Mouse (Mus musculus): Measurements from ENCODE around the gene Fstl4. TPM values are rescaled to one million over a fixed set of nuclear protein-coding genes. Genes with fewer than 3 reads are reported as not detected.
A peak's percentile ranks its signal among the peaks of the same experiment; 100 is the strongest.

Fstl4 gene
- polyA plus RNA-seq, 1 experiment from 2014 or later, result 6.6 TPM

- WGBS, result 21% methylated on average over 9 of the region's 9 CpGs
Measured at GRCm38 (mm10) chr11:52739187-52739586, 25.2 kb upstream of the Fstl4 start.

GRCm38 (mm10) chr11:52740466-52740865, 24.0 kb upstream of the Fstl4 start:
- H3K36me3 ChIP-seq (ENCODE audit: control insufficient read depth, insufficient read depth), result no peaks in the 10 kb centered on the region
- peaks cover 7% of the 10 kb centered on the region for H3K4me1 ChIP-seq (ENCODE audit: control insufficient read depth, insufficient read depth, low read length)
- H3K9me3 ChIP-seq (replicated peaks; ENCODE audit: control insufficient read depth, low read length), result peaks cover 2% of the 10 kb centered on the region; the same call in 1 of the 2 replicates
- no peak for ATAC-seq (replicated peaks; ENCODE audit: extremely low read depth, insufficient read depth, low FRiP score)
- no peak overlapping the region for H3K9ac ChIP-seq (ENCODE audit: low read length)
- H3K27ac ChIP-seq (ENCODE audit: low read length), result no peak overlapping the region
- H3K4me3 ChIP-seq (ENCODE audit: low read length), result no peak overlapping the region
- no peak overlapping the region for H3K4me2 ChIP-seq (ENCODE audit: low read depth, low read length)
- H3K27me3 ChIP-seq (ENCODE audit: control insufficient read depth, insufficient read depth, low read length), result no peaks in the 10 kb centered on the region

More at GRCm38 (mm10) chr11:52739187-52739586, 25.2 kb upstream of the Fstl4 start:
- Histone ChIP-seq H3K9ac (ENCODE audit: low read length) (no peak overlapping the region), H3K27me3 (ENCODE audit: control insufficient read depth, insufficient read depth, low read length) (no peaks in the 10 kb centered on the region), H3K27ac (ENCODE audit: low read length) (no peak overlapping the region), H3K9me3 (replicated peaks; ENCODE audit: control insufficient read depth, low read length) (peaks cover 2% of the 10 kb centered on the region; the same call in 1 of the 2 replicates), H3K4me2 (ENCODE audit: low read depth, low read length) (no peak overlapping the region), H3K4me1 (ENCODE audit: control insufficient read depth, insufficient read depth, low read length) (peaks cover 6% of the 10 kb centered on the region; the same call in 1 of the 2 replicates), H3K36me3 (ENCODE audit: control insufficient read depth, insufficient read depth) (no peaks in the 10 kb centered on the region), H3K4me3 (ENCODE audit: low read length) (no peak overlapping the region)
- ATAC-seq (replicated peaks; ENCODE audit: extremely low read depth, insufficient read depth, low FRiP score), result no peak

DNA sequence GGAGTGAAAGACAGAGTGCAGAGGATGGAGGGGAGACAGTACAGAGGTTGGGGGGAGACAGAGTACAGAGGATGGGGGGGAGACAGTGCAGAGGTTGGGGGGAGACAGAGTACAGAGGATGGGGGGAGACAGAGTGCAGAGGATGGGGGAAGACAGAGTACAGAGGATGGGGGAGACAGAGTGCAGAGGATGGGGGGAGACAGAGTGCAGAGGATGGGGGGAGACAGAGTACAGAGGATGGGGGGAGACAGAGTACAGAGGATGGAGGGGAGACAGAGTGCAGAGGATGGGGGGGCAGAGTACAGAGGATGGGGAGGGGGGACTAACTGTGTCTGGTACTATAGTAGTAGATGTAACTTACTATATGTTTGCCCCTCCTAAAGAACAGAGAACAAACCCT, 20.5 kb upstream of the Fstl4 start:
- H3K36me3 ChIP-seq (ENCODE audit: control insufficient read depth, insufficient read depth), result no peaks in the 10 kb centered on the region
- peaks cover 2% of the 10 kb centered on the region; the same call in 1 of the 2 replicates for H3K9me3 ChIP-seq (replicated peaks; ENCODE audit: control insufficient read depth, low read length)
- no peak for ATAC-seq (replicated peaks; ENCODE audit: extremely low read depth, insufficient read depth, low FRiP score)
- no peak overlapping the region for H3K4me3 ChIP-seq (ENCODE audit: low read length)
- H3K9ac ChIP-seq (ENCODE audit: low read length), result peak overlapping the region; percentile 35; the same call in 1 of the 2 replicates
- H3K27me3 ChIP-seq (ENCODE audit: control insufficient read depth, insufficient read depth, low read length), result no peaks in the 10 kb centered on the region
- peaks cover 11% of the 10 kb centered on the region for H3K4me1 ChIP-seq (ENCODE audit: control insufficient read depth, insufficient read depth, low read length)
- no peak overlapping the region for H3K4me2 ChIP-seq (ENCODE audit: low read depth, low read length)
- H3K27ac ChIP-seq (ENCODE audit: low read length), result peak overlapping the region; percentile 94

DNA sequence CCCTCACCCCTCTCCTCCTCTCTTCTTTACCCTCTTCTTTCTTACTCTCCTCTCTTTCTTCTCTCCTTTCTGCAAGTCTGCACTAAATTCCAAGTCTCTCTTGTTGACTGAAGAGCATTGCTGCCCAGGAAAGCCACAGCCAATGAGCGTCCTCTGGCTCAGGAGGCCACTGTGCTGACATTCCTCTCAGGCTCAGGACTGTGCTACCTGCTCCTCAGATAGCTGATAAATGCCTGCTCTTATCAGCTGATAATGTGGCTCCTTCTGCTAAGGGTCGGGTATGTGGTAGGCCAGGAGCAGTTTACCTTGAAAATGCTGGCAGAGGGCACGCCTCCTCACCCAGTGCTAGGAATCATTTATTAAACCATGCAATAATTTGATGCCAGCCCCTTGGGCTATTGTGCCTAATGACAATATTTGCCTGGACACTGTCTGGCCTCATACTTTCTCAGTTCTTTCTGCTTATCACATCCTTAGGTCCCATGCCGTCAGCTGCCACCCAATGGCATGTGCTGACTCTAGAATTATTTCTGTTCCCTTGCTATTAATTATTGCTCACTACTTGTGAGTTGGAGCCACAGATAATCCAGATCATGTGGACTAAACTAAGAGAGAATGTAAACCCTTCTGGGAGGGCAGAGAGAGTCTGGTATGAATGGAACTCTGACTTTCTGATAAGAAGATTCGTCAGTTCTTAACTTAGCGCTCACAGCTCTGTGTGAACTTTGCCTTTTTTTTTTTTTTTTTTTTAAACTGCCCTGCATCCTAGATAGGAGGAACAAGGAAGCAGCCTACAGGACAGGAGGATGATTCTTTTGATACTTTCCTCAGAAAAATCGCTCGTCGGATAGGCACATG, 19.6 kb upstream of the Fstl4 start:
- Histone ChIP-seq H3K4me1 (ENCODE audit: control insufficient read depth, insufficient read depth, low read length) (peaks cover 11% of the 10 kb centered on the region), H3K4me2 (ENCODE audit: low read depth, low read length) (peak overlapping the region; percentile 21; the same call in 1 of the 2 replicates), H3K4me3 (ENCODE audit: low read length) (no peak overlapping the region), H3K27ac (ENCODE audit: low read length) (peak overlapping the region; percentile 94), H3K9ac (ENCODE audit: low read length) (peak overlapping the region; percentile 35; the same call in 1 of the 2 replicates), H3K27me3 (ENCODE audit: control insufficient read depth, insufficient read depth, low read length) (no peaks in the 10 kb centered on the region), H3K36me3 (ENCODE audit: control insufficient read depth, insufficient read depth) (no peaks in the 10 kb centered on the region), H3K9me3 (replicated peaks; ENCODE audit: control insufficient read depth, low read length) (peaks cover 2% of the 10 kb centered on the region; the same call in 1 of the 2 replicates)
- ATAC-seq (replicated peaks; ENCODE audit: extremely low read depth, insufficient read depth, low FRiP score), result peak; percentile 83
- WGBS, result 16% methylated on average over 9 of the region's 9 CpGs

- Histone ChIP-seq H3K9ac (ENCODE audit: low read length) (no peak overlapping the region), H3K27ac (ENCODE audit: low read length) (no peak overlapping the region), H3K9me3 (replicated peaks; ENCODE audit: control insufficient read depth, low read length) (peaks cover 2% of the 10 kb centered on the region; the same call in 1 of the 2 replicates), H3K36me3 (ENCODE audit: control insufficient read depth, insufficient read depth) (no peaks in the 10 kb centered on the region), H3K27me3 (ENCODE audit: control insufficient read depth, insufficient read depth, low read length) (no peaks in the 10 kb centered on the region), H3K4me2 (ENCODE audit: low read depth, low read length) (no peak overlapping the region), H3K4me1 (ENCODE audit: control insufficient read depth, insufficient read depth, low read length) (peaks cover 11% of the 10 kb centered on the region), H3K4me3 (ENCODE audit: low read length) (no peak overlapping the region)
- WGBS, result 85% methylated on average over 7 of the region's 7 CpGs
- ATAC-seq (replicated peaks; ENCODE audit: extremely low read depth, insufficient read depth, low FRiP score), result no peak
Measured at GRCm38 (mm10) chr11:52747206-52747605, 17.2 kb upstream of the Fstl4 start.

- Histone ChIP-seq H3K27me3 (ENCODE audit: control insufficient read depth, insufficient read depth, low read length) (no peaks in the 10 kb centered on the region), H3K4me1 (ENCODE audit: control insufficient read depth, insufficient read depth, low read length) (peaks cover 11% of the 10 kb centered on the region), H3K27ac (ENCODE audit: low read length) (no peak overlapping the region), H3K9ac (ENCODE audit: low read length) (no peak overlapping the region), H3K4me3 (ENCODE audit: low read length) (no peak overlapping the region), H3K9me3 (replicated peaks; ENCODE audit: control insufficient read depth, low read length) (peaks cover 2% of the 10 kb centered on the region; the same call in 1 of the 2 replicates), H3K36me3 (ENCODE audit: control insufficient read depth, insufficient read depth) (no peaks in the 10 kb centered on the region), H3K4me2 (ENCODE audit: low read depth, low read length) (no peak overlapping the region)
- 41% methylated on average over 6 of the region's 6 CpGs for WGBS
- ATAC-seq (replicated peaks; ENCODE audit: extremely low read depth, insufficient read depth, low FRiP score), result no peak
Measured at GRCm38 (mm10) chr11:52747766-52748456, 16.5 kb upstream of the Fstl4 start.

DNA sequence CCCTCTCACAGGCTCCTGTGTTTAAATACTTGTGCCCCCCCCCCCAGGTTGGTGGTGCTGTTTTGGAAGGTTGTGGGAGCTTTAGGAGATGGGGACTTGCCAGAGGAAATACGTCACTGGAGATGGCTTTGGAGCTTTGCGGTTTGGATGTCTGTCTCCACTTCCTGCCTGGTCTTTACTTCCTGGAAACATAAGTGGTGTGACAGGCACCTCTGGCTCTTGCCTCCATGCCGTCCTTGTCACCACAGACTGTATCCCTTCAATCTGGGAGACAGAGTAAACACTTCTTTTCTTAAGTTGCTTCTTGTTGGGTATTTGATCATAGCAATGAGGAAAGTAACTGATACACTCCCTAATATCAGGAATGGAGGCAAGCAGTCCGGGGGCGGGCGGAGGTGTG, 14.4 kb upstream of the Fstl4 start:
- H3K36me3 ChIP-seq (ENCODE audit: control insufficient read depth, insufficient read depth), result no peaks in the 10 kb centered on the region
- WGBS, result 69% methylated on average over 6 of the region's 6 CpGs
- H3K27me3 ChIP-seq (ENCODE audit: control insufficient read depth, insufficient read depth, low read length), result no peaks in the 10 kb centered on the region
- no peaks in the 10 kb centered on the region for H3K9me3 ChIP-seq (replicated peaks; ENCODE audit: control insufficient read depth, low read length)
- no peak overlapping the region for H3K4me2 ChIP-seq (ENCODE audit: low read depth, low read length)
- H3K4me3 ChIP-seq (ENCODE audit: low read length), result no peak overlapping the region
- no peak for ATAC-seq (replicated peaks; ENCODE audit: extremely low read depth, insufficient read depth, low FRiP score)
- H3K27ac ChIP-seq (ENCODE audit: low read length), result no peak overlapping the region
- no peak overlapping the region for H3K9ac ChIP-seq (ENCODE audit: low read length)
- peaks cover 8% of the 10 kb centered on the region for H3K4me1 ChIP-seq (ENCODE audit: control insufficient read depth, insufficient read depth, low read length)

- Histone ChIP-seq H3K4me3 (ENCODE audit: low read length) (no peak overlapping the region), H3K9ac (ENCODE audit: low read length) (no peak overlapping the region), H3K9me3 (replicated peaks; ENCODE audit: control insufficient read depth, low read length) (no peaks in the 10 kb centered on the region), H3K4me2 (ENCODE audit: low read depth, low read length) (no peak overlapping the region), H3K27me3 (ENCODE audit: control insufficient read depth, insufficient read depth, low read length) (no peaks in the 10 kb centered on the region), H3K4me1 (ENCODE audit: control insufficient read depth, insufficient read depth, low read length) (no peaks in the 10 kb centered on the region), H3K27ac (ENCODE audit: low read length) (no peak overlapping the region), H3K36me3 (ENCODE audit: control insufficient read depth, insufficient read depth) (no peaks in the 10 kb centered on the region)
- no peak for ATAC-seq (replicated peaks; ENCODE audit: extremely low read depth, insufficient read depth, low FRiP score)
- WGBS, result 76% methylated on average over 12 of the region's 12 CpGs
Measured at GRCm38 (mm10) chr11:52752524-52752923, 11.9 kb upstream of the Fstl4 start.

GRCm38 (mm10) chr11:52753261-52753660, 11.2 kb upstream of the Fstl4 start:
- no peak overlapping the region for H3K27ac ChIP-seq (ENCODE audit: low read length)
- 53% methylated on average over 4 of the region's 4 CpGs for WGBS

More at GRCm38 (mm10) chr11:52753261-52753660, 11.2 kb upstream of the Fstl4 start:
- H3K4me3 ChIP-seq (ENCODE audit: low read length), result no peak overlapping the region
- H3K9ac ChIP-seq (ENCODE audit: low read length), result no peak overlapping the region
- H3K9me3 ChIP-seq (replicated peaks; ENCODE audit: control insufficient read depth, low read length), result no peaks in the 10 kb centered on the region
- no peaks in the 10 kb centered on the region for H3K4me1 ChIP-seq (ENCODE audit: control insufficient read depth, insufficient read depth, low read length)
- ATAC-seq (replicated peaks; ENCODE audit: extremely low read depth, insufficient read depth, low FRiP score), result no peak
- no peak overlapping the region for H3K4me2 ChIP-seq (ENCODE audit: low read depth, low read length)
- no peaks in the 10 kb centered on the region for H3K27me3 ChIP-seq (ENCODE audit: control insufficient read depth, insufficient read depth, low read length)
- H3K36me3 ChIP-seq (ENCODE audit: control insufficient read depth, insufficient read depth), result no peaks in the 10 kb centered on the region
